Mouse (Mus musculus) thymus, postnatal 25 days (tissue): ENCODE results near the gene Nucb2.

Experiments
- DNase-seq: peaks from one replicate; pipeline ENCODE4 v3.0.0; 2022

Nucb2 gene

DNA sequence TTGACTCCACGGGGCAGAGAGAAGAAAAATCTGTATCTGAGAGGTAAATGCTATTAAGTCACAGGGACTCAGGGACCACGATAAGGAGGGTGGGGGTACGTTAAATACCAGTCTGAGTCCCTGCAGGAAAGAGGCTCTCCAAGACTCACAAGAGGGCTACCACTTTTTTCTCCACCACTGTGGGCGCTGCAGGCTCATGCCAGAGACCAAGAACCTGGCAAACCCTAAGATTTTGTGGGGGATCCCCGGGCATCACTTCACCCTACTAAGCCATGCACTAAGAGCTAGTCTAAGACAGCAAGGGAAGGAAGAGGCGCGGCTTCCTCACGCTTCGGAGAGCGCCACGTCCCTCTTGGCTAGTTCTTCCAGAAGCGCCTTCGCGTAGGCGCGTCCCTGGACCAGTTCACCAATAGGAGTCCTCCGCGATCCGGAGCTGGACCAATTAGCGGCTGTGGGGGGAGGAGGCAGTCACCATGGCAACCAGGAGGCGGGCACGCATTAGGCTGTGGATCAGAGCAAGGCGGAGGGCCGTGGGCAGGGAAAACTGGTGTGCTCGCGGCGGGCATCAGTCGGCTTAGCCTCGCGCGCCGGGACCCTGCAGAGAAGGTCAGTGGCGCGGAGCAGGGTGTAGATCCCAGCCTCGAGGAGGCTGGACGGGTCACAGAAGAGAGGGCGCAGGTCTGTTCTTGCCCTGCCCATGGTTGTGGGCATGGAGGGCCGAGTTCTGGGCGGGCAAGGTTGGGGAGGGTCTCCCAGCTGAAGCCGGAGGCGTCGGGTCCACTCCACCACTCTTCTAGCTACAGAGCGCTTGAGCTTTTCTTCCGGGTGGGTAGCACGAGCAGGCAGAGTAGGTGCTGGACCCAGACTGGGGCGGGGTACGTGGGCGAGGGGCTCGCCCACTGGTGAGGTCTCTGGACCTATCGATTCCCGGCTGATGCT is at the start of gene Nucb2:
Gene Nucb2, plus strand, starts transcription at position 491 of the 939 bp plus-strand sequence.
- peak; percentile 96 for DNase-seq

- no peak for DNase-seq
Observed at GRCm38 (mm10) chr7:116456964-116457363, 47.2 kb upstream of the Nucb2 start.

DNA sequence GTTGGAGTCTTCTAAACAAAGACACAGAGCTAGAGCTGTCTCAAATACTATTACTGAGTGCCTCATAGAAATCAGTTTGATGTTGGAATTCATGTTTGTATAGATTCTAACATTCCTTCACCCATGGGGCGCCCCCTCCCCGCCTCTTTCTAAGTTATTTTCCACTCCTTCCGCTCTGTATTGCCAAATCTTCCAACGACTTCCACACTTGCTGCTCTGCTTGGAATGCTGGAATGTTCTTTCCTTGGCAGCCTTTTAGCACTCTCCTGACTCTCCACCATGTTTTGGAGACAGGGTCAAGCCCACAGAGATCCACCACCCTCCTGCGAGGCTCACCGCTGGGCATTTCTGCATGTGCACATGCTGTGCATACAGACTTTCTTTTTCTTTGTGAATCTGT is 46.8 kb upstream of the Nucb2 start:
- DNase-seq: no peak

DNA sequence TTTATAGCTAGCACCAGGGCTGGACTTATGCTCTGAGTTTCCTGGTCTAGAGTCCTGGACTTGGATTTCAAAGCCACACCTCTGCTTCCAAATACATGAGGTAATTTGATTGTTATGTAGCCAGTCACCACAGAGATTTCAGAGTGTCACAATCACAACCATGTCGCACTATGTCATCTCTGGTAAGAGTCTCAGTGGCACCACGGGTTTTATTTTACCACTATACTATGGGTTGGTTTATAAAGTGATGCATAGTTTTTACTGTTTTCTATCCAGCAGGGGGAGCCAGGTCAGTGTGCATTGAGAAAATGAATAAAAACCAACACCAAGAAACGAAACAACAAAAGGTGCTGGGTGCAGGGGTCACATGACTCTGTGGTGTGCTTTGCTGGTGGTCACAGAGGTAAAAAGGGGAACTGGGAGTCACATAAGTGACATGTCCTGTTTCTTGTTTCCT is 45.2 kb upstream of the Nucb2 start:
- DNase-seq: peak; percentile 27

DNA sequence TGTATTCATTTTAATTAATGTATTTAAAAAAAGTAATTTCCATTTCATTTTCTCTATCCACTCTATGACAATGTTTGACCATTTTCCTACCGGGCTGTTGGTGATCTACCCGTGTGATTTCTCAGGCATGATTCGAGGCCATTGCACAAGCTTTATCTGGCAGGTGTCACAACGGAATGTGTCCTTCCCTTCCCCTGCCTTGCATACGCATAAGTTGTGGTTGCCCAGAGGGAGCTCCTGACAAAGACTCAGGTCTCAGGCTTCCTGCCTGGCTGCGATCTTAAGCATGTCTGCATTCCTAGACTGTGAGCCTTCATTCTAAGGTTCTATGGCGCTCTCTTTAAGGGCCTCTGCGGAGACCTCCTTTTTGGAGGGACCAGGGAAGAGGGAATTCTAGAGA is 42.1 kb upstream of the Nucb2 start:
- no peak for DNase-seq

DNA sequence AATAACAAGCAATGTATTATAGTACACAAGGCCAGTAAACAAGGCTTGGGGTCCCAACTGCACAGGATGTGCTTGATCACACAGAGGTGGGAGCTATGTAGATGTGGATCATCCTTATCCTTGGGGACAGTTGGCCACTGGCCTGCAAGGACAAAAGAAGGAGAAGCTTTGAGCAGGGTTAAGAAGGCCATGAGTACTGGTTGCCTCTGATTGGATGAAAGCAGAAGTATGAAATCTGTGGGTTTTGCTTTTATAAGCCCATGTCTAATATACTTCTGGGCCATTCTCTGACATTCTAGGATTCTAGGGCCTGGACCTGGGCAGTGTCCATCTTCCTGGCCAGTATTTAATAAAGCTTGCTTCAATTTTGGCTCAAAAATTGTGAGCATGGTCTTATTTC is 28.3 kb upstream of the Nucb2 start:
- DNase-seq: no peak

DNA sequence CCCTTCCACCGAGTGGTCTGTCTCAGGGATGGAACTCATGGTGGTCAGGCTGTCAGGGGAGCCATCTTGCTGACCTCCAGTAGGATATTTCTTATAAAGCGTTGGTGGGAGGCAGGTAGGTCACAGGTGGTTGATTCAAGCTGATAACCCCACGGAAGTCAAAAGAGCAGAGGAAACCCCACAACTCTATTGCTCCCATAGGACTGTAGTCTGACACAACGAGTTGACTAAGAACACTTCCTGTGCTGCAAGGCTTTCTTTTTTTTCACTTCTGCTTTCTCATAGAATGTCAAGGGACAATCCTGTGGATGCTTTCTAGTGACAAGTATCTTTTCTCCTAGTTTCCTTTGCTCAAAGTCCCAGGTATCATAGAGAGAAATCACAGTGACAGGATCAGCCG is 27.9 kb upstream of the Nucb2 start:
- no peak for DNase-seq

DNA sequence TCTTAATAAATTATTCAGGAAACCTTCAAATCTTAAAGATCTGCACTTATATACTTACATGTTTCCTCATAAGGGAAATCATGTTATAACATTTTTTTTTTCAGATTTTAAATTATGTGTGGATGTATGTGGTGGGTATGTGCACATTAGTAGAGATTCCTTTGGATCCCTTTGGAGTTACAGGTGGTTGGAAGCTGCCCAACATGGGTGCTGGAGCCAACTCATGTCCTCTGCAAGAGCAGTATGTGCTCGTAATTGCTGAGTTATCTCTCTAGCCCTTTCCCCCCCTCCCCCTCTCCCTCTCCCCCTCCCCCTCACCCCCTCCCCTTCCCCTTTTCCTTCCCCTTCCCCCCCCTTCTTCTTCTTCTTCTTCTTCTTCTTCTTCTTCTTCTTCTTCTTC is 21.1 kb upstream of the Nucb2 start:
- DNase-seq: no peak

DNA sequence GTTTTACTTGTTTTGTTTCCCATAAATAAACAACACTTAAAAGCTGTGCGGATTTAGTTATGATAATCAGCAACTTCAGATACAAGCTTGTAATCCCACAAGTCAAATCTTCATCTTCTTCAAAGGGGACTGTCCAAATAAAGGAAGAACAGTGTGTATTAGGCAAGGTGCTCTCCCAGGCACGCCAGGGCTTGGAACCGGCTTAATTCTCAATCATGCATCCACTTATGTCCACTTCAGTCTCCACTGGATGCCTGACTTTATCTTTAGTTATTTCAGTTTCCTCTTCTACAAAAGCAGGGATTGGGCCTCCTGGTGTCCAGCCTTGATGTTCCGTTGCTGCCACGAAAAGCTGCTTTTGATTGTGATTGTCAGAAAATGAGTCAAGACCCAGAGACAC is 20.4 kb upstream of the Nucb2 start:
- no peak for DNase-seq

- DNase-seq: no peak
Observed at GRCm38 (mm10) chr7:116484213-116484612, 20.0 kb upstream of the Nucb2 start.

- no peak for DNase-seq
Observed at GRCm38 (mm10) chr7:116485062-116485601, 19.0 kb upstream of the Nucb2 start.

DNA sequence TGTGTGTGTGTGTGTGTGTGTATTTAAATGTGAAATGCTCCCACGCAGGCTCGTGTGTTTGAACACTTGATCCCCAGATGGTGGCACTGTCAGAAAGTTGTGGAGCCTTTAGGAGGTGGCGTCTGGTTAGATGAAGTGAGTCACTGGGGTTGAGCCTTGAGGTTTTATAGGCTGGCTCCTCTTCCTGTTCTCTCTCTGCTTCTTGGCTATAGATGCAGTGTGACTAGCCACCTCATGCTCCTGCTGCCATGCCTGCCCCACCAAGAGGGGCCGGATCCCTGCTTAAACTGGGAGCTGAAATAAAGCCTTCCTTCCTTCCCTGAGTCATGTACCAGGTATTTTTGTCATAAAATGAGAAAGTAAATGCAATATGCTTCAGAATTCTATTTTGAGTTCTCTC is 13.1 kb upstream of the Nucb2 start:
- DNase-seq: peak; percentile 7

- DNase-seq: no peak
Observed at GRCm38 (mm10) chr7:116493267-116494003, 10.7 kb upstream of the Nucb2 start.

DNA sequence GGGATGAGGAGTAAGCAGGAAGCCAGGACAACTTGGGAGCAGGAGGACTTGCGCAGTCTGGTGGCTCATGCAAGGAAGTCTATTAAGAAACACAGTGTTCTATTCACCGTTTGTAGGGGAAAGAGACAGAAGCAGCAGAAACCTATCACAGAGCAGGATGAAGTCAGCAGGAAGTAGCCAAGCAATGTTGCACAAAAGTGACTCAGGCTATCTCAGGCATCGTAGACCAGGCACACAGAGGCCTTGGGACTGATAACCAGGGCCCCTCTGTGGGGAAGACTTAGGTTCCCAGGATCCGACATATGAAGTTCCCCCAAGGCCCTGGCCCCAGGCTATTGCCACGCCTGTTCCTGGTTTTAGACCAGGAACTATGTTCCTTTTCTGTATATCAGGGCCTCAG is 9.6 kb upstream of the Nucb2 start:
- no peak for DNase-seq

DNA sequence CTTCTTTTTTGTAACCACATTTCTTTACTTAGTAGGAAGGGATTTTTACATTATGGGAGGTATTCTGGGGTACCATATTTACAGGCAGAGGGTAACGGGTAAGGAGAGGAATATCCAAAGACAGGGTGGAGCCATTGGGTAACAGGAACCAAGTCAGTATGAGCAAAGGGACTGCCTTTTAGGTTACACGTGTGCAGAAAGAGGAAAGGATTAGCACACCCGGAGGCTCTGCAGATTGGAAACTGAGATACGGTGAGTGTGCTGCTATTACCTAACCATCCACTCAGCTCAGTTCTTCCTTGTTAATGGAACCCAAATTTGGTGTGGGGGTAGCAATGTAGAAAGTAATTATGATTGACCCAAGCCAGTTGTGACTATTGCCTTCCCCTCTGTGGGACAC is 7.4 kb upstream of the Nucb2 start:
- no peak for DNase-seq

- DNase-seq: peak; percentile 6
Observed at GRCm38 (mm10) chr7:116504818-116505170, 625 bp downstream of the Nucb2 start.

- peak; percentile 18 for DNase-seq
Observed at GRCm38 (mm10) chr7:116514030-116514429, 9.9 kb downstream of the Nucb2 start.

GRCm38 (mm10) chr7:116514546-116514945 is 10.4 kb downstream of the Nucb2 start:
- DNase-seq: no peak

DNA sequence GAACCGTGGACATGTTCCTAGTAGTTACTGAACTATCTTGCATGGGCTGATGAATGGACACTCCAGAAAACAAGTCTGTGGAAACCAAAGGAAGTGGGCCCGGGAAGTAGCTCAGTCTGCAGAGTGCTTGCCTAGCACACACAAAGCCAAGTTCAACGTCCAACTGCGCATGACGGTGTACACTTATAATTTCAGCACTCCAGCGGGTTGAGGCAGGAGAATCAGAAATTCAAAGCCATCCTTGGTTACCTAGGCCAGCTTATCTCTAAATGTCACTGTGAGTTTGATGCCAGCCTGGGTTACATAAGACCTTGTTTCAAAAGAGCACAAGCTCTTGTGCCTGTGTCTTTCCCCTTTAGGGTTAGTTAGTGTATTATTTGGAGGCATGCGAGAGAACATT is 10.9 kb downstream of the Nucb2 start:
- no peak for DNase-seq

DNA sequence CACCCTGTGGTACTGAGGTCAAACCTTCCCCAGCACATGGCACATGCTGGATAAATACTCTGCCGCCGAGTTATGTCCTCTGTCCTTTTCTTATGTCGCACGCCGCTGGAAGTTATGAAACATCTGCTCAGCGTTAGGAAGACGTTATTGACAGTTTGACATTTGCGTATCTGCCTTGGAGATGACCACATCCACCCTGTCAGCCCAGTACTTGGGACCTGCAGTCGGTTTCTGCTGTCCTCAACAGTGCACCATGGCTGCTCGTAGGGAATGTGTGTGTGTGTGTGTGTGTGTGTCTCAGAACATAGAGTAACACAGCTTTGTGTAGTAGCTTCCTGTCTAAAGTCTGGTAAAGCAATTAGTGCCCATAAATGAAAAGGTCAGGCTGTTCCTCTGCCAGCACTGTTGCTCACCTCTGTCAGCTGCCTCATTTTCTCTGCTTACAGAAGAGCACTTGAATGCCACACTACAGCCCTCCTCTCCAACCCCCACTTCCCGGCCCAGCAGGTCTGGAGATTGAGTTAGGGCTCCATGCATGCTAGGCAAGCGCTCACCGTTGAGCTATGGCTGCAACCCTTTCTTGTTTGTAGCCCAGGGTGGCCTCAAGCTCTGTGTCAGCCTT is 11.5 kb downstream of the Nucb2 start:
- DNase-seq: no peak

GRCm38 (mm10) chr7:116517240-116517639 is 13.1 kb downstream of the Nucb2 start:
- no peak for DNase-seq

DNA sequence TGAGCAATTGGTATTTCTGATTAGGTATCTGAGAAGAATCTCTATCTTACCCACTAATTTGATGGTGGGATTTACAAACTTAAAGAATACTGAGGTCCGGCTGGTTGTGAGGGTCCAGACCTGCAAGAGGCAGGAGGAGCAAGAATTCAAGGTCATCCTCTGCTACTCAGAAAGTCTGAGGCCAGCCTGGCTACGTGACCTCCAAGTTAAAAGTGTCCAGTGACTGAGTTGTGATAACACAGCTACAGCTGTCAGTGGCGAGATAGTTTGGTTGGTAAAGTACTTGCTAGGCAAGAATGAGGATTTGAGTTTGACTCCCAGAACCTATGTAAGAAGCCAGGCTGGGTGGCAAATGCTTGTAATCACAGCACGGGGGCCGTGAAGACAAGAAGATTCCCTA is 14.0 kb downstream of the Nucb2 start:
- DNase-seq: no peak

DNA sequence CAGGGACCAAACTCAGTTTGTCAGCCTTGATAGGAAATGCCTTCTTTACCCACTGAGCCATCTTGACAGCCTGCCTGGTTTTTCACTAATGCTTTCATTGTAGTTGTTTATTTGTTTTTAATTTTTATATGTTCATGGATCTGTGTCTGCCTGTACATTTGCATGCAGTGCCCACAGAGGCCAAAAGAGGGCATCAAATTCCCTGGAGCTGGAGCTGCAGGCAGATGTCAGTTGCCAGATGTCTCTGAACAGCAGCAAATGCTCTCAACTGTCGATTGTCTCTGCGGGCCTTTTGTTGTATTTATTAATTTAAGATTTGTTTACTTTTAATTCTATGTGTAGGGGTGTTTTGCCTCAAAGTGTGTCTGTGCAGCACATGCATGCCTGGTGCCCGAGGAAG is 15.6 kb downstream of the Nucb2 start:
- DNase-seq: no peak
